Mouse (Mus musculus): Measurements from ENCODE around the gene Gm11084. TPM values are rescaled to one million over a fixed set of nuclear protein-coding genes. Genes with fewer than 3 reads are reported as not detected.

Gm11084 gene
- polyA plus RNA-seq, 1 experiment from 2014 or later = not detected

Small RNA genes lying within 50 kb of the gene (microRNA-seq; reads per million reads assigned to microRNA genes)
- gene Gm25960 = not detected

Other genes starting within 250 kb of the Gm11084 start
- 33.3 and 36.1 TPM in 2 replicates for gene Sp3, start 6.3 kb downstream of the Gm11084 start, polyA plus RNA-seq (2015; fragmentation: Nextera tagmentation; extraction: Ambion mirVana)
- 92.9 and 97.7 TPM in 2 replicates for gene Ola1, start 232.2 kb upstream of the Gm11084 start, polyA plus RNA-seq (2015; fragmentation: Nextera tagmentation; extraction: Ambion mirVana)